Mouse (Mus musculus) adrenal gland, postnatal 4 days (tissue): ENCODE measurements around the gene Mfap4. TPM values are rescaled to one million over a fixed set of nuclear protein-coding genes. Genes with fewer than 3 reads are reported as not detected.
A peak's percentile ranks its signal among the peaks of the same experiment; 100 is the strongest.

Experiments used
- DNase-seq, 2 experiments: peaks; one replicate each; pipeline ENCODE4 v3.0.0; 2021 to 2022; ENCODE audit warnings: low spot score in 2 of 2, mixed read lengths in 2 of 2
- total RNA-seq, 2 experiments: library from RNA; stranded (reverse); gene quantifications; 2 replicates each; pipeline ENCODE4 v1.2.3; 2021

Gene Mfap4
- total RNA-seq, 2 experiments from 2014 or later, result 65.8 to 68.6 TPM

DNA sequence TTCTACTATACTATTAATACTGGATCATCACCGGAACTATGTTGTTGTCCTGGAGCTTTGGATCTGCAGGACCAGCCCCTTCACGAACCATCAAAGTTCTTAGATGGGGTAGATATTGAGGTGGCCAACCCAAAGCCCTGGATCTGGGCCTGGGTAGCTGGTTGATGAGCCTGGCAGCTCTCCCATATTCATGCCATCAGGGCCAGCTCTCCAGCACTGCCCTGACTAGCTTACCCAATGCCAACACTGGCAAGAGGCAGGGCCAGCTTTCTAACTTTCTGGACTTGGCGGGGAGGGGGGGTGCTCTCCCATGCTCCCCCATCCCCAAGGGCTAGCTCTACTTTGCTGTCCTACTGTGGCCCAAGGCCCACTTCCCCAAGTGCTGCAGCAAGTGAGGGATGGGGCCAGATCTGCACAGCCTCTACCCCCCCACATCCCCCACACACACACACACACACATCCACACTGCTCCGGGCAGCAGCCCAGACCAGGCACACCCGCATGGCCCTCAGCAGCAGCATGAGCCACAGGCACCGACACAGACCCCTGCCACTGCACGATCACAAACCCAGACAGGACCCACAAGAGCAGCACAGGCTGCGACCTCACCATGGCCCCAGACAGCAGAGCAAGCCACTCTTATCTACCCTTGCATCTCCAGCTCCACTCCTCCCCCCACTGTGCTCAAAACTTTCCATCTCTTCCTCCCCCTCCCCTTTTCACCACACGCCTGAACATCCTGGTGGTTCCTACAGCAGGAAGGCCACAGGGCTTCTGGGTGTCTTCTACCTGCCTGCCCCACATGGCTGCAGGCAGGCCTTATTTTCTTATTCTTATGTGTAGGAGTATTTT lies 3.8 kb upstream of the Mfap4 start:
- DNase-seq, result no peak

DNA sequence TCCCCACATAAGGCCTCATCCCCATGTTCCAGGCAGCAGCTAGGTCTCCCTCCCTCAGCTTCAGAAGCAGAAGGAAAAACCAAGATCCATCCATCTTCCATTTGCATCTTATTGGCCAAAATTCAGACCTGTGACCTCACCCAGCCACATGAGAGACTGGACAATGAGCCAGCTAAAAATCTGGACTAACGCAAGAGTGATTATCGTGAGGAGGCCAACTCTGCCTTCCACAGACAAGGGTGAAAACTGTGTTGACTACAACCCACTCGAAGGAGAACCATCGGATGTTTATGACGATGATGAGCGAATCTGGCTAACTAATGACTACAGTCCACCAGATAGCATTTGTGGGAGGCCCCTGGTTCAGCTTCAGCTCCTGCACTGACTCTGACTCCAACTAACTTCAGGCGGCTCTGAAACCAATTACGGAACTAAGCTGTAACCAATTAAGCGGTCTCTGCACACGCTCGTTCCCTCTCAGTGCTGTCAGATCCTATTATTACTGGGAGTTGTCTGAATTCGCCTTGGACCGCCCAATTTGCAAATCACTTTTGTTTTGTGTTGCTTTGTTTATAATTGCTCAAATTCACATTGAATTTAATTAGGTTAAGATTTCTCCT lies 1.9 kb upstream of the Mfap4 start:
- DNase-seq, result no peak

DNA sequence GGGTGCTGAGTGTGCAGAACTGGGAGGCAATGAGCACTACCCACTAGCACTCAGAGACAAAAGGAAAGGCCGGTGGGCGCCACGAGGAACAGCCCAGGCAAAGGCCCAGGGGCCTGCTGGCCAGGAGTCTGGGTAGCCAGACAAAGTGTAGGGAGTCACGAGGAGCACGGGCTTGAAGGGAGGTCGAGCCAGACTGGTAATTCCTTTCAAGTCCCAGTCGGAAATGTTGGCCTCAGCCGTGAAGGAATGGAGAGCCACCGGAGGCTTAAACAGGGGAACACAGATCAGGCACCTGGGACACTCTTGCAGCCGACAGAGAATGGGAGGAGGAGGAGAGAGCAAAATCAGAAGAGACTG lies 997 bp upstream of the Mfap4 start:
- no peak for DNase-seq

DNA sequence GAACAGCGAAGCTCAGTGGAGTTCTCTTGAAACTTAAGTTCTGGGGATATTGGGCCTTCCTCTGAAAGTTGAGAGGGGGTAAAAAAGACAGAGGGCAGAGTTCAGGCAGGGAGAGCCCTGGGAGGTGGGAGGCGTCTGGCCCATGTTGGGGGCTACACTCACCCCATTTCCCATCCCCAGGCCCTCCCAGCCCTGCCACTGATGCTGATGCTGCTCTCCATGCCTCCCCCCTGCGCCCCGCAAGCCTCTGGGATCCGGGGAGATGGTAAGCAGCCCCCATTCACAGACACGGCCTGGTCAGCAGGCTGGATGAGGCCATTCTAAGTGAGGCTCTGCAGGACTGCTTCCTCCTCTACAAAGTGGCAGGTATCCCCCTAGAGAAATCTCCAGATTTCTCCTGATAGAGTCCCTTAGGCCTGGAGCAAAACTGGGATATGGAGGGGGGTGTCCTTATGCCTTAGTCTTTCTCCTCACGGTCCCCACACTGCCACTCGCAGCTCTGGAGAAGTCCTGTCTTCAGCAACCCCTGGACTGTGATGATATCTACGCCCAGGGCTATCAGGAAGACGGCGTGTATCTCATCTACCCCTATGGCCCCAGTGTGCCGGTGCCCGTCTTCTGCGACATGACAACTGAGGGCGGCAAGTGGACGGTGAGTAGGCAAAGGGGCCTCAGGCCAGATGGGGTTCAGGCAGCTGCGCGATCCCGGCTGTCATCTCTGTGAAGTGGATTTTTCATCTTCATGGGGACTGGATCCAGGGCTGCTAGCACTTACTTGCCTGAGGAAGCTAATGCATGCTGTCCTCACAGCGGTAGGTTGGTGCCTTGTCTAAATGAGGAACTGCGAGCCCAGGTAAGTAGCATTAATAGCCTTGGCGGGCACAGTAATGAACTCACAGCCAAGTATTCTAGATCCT lies 568 bp downstream of the Mfap4 start:
- DNase-seq, result no peak

DNA sequence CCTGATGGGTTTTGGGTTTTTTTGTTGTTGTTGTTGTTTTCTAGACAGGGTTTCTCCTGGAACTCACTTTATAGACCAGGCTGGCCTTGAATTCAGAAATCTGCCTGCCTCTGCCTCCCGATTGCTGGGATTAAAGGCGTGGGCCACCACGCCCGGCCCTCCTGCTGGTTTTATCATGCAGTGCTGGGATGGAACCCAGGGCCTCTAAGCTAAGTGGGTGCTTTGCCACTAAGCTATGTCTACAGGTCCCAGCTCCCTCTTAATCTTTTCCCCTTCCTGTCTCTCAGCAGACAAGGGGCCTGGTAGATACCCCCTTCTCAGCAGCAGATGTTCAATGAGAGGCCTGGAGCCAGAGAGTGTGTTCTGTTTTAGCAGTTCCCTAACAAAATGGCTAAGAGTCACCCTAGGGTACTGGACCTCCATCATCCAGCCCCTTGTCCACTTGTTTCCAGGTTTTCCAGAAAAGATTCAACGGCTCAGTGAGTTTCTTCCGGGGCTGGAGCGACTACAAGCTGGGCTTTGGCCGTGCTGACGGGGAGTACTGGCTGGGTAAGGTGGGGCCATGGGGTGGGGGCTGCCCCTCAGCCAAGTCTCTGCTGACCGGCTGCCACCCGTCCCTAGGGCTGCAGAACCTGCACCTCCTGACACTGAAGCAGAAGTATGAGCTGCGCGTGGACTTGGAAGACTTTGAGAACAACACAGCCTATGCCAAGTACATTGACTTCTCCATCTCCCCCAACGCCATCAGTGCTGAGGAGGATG lies 1.4 kb downstream of the Mfap4 start:
- no peak for DNase-seq

DNA sequence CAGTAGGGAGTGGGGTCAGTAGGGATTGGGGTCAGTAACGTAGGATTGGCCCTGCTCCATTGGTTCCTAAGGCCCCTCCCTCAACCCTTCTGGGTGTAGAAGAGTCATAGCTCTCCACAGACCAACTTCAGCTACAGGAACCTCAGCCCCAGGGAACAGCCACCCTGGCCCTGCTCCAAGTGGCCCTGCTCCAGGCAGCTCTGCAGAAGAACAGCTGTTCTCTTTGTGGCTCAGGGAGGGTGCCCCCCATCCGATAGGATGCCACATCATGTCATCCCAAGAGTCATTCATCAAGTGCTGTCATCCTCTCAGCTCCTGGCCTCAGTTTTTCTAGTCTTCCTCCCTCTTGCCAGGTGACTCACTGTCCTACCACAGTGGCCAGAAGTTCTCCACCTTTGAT lies 2.2 kb downstream of the Mfap4 start:
- no peak for DNase-seq

DNA sequence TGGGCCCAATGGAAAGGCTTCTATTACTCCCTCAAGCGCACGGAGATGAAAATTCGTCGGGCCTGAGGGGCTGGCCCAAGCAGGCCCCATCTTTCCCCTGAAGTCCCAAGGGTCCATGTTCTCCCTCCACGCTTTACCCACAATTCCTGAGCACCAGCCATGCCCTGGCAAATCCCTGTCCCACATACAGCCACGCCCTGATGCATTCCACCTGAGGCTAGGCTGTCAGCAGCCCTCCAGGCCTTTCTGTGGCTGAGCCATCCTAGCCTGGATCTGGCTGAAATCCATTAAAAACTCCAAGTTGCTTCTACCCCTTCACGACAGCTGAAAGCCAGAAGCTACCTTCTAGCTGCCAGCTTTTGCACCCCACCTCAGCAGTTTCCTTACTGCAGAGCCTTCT lies 2.7 kb downstream of the Mfap4 start:
- DNase-seq, result no peak

DNA sequence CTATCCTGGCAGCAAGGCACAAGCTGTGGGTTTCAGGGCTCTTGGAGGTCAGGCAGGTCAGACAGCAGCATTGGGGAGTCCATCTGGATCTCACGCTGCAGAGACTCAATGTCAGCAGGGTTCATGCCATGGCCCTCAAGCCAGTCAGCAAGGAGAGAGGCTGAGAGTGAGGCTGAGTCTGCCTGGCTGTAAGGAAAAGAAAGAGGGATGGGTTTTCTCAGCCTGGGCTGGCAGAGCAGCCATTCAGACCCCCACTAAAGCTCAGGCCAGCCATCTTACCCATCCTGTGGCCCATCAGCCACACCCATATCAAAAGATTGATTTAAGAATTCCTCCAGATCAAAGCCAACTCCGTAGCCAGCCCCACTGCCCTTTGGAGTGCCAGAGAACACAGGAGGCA lies 3.9 kb downstream of the Mfap4 start:
- DNase-seq, result no peak

DNA sequence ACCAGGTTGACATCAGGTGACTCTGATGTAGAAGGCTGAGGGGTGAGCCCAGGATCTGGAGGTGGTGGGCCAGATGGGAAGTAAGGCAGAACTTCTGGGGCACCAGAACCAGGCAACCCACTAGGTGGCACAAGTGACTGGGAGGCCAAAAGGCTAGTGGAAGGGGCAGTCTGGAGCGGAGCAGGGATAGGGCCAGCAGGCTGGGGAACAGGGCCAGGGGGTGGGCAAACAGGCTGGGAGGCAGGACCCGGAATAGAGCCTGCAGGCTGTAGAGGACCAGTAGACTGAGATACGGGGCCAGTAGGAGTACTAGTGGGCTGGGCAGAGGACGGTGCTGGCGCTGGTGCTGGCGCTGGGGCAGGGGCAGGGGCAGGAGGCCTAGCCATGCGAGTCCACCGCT lies 4.6 kb downstream of the Mfap4 start:
- no peak for DNase-seq

DNA sequence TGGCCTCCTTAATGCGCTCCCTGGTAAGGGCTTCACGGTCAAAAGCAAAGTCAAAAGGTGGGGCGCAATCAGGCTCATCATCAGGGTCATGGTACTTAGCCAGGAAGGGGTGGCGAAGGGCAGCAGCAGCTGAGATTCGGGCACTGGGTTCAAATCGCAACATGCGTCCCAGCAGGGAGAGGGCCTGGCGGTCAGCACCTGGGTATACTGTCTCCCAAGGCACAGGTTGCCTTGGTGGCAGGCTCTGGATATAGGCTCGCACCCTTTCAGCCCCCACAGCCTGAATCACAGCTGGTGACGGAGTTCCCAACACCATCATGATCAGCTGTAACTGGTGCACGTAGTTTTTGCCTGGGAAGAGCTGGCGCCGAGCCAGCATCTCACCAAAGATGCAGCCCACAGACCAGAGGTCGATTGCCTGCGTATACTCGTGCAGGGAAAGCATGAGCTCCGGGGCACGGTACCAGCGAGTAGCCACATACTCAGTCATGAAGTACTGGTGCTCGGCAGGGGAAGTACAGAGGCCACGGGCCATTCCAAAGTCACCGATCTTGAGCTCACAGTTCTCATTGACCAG lies 5.8 kb downstream of the Mfap4 start:
- DNase-seq, result no peak

DNA sequence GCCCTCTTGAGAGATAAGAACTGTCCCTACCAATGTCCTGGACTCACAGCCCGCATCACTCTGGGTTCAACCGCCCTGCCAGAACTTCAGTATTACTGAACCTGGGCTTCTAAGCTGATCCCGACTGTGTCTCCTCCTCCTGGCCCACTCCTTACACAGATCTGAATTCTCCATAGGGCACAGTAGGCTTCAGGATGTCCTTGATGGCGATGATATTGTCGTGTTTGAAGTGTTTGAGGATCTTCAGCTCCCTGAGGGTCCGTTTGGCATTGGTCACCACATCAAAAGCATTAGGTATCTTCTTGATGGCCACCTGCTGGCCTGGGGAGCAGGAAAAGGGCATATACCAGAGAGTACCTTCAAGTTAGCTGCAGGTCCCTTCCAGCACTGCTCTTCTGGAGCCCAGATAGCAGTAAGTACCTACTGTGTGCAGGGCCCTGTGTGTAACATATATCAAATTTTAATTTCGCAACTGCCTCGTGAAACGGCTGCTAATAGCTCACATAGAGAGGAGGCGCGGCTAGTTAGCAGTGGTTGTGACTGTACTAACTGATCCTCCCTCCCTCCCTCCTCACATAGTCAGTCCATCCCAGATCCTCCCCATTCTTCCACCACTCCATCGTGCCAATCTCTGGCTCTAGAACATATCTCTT lies 7.6 kb downstream of the Mfap4 start:
- DNase-seq, result no peak

DNA sequence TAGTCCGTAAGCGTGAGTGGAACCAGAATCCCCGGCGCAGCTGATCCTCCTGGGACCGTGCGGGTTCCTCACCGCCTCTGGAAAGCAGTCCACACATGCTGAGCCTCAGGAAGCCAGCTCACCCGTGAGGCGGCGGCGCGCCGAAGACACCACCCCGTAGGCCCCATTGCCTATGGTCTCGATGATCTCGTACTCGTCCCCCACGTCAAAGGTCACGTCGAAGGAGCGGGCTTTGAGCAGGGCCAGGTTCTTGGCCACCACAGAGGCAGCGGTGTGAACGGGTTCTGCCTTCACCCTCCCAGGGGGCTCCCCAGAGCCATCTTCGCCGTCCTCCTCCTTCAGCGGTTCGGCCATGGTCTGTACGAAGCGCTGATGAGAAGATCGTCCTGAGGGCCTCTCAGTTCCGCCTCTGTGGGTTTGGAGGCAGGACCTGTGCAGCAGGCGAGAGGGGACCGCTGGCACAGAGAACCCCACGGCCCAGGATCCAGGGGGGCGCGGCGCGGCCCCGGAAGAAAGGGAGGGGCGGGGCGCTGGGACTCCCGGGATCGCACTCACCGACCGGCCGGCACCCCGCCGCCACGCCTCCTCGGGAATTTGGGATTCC lies 8.4 kb downstream of the Mfap4 start:
- DNase-seq, result no peak

DNA sequence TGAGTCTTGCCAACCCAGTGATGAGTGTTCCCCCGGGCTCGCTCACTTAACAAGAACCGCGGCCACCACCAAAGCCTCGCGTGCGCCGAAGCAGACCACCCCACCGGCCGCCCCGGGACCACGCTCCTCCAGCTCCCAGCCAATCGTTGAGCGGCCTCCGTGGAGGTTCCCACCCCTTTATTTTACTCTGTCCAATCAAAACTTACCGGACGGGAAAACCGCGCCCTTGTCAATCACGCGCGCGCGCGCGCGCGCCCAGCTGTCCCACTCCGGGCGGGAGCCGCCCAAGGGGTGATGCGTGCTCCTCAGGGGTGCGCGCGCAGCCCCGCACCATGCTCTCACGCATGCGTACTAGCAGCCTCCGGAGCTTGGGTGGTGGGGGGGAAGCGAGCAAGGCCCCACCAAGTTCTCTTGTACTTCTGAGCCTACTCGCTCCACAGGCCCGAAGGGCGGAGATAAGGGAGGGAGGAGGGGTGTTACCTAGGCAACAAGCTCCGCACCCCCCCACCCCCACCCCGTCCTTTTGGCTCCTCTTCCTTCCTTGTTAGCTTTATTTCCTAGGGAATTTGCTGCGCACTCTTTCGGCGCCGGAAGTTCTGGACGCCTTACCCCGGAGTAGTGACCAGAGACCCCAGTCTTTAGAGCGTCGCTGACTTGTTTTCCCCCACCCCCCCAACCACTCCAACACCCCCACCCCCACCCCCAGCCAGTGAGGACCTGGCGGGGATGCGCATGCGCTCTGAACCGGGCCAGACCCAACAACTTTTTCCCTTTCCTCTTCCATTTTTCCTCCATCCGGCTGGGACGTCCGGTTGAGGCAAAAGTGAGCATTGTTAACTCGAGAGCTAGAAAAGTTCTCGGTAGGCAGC lies 9.1 kb downstream of the Mfap4 start, which contains the start of gene Mapk7:
TSS of gene Mapk7 (minus strand) at position 278 of the 869 bp plus-strand sequence.
- peak; percentile 94 to 98 for DNase-seq

DNA sequence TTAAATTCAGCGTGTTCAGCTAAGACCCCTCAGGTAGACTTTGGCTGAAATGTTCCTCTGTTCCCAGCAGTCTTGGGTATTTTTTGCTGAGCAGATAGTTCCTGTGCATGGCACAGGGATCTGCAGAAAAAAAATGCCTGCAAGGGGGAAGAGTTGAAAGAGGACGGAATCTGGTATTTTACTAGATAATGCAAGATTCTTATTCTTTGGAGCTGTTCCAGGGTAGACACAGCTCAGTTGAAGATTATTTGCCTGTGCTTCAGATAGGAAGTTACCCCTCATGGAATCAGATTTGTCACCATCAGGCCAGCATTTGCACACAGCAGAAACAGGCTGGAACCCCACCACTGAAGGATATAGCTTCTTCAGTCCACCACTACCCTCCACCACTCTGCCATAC lies 10.3 kb downstream of the Mfap4 start:
- no peak for DNase-seq

DNA sequence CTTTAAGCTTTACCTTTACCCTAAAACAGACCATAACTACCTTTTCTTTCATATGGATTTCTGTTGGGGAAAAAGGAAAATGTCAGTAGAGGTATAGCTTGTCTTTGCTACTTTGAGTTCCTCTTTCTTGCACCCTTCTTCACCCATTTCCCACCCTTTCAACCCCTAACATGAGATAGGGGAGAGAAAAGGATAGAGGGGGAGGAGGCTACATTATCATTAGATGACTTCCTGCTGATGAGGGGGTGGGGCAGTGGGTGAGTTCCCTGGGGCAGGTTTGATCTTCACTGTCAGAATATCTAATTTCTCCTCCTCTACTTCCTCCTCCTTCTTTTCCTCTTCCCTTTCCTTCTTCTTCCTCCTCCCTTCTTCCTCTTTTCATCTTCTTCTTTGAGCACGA lies 12.3 kb downstream of the Mfap4 start:
- DNase-seq, result no peak

DNA sequence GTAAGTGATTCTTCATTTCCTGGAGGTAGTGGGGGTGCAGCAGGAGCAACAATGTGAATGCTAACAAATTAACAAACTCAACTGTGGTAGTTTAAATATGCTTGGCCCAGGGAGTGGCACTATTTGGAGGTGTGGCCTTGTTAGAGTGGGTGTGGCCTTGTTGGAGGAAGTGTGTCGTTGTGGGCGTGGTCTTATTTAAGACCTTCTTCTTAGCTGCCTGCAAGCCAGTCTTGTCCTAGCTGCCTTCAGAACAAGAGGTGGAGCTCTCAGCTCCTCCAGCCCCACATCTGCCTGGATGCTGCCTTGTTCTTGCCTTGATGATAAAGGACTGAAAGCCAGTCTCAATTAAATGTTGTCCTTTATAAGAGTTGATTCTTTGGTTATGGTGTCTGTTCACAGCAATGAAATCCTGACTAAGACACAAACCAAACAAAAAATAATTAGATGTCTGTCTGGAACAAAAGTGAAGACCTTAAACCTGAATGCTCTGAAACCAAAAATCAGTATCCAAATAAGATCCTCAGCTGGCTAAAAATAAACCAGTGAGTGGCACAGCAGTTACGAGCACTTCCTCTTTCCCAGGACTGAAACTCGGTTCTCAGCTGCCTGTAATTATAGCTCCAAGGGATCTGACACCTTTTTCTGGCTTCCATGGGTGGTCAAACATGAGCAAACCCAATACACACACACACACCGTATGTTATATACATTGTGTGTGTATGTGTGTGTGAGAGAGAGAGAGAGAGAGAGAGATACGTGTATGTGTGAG lies 13.7 kb downstream of the Mfap4 start:
- DNase-seq, result no peak

DNA sequence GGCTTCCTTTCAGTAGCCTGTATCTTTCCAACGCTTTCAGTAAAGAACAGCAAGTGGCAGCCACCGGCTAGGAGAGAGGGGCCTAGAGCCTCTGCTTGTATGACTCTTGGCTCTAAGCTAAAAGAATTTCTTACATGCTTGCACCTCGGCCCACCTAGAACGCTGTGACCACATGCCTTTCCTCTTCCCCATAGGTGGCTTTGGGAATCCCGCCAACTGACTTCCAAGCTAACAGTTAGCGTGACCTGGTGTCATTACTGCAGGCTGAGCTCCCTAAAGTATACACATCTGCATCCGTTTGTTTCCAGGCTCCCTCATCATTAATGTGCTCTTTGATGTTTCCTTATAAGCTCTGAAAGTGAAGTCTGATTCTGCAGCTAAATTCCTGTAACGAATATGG lies 18.7 kb downstream of the Mfap4 start:
- no peak for DNase-seq

DNA sequence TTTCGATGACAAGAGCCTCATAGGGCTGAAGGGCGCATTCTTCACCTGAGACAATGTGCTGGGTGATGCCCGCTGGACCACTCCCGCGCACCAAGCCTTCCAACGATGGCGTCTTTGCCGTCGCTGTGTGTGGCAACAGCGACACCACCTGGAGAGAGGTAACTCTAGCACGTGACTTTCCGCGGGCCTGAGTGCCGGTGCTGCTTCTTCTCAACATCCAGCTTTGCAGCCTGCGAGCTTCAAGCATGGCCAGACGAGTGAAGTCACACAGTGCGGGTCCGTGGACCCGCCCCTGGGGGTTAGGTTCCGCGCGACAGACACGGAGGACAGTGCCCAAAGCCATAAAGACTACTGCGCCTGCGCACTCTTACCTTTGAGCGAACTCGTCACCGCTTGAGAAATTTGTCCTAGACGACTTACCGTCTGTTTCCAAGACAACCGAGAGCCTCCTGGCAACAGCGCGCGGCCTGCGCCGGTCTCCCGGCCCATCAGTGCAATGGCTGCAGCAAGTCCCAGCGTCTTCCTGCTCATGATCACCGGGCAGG lies 19.6 kb downstream of the Mfap4 start, which contains the start of gene B9d1:
TSS of gene B9d1 (plus strand) at position 432 of the 545 bp plus-strand sequence.
- DNase-seq, result peak; percentile 85 to 94
